Mouse (Mus musculus): Measurements from ENCODE around the gene Fitm1. TPM values are rescaled to one million over a fixed set of nuclear protein-coding genes. Genes with fewer than 3 reads are reported as not detected.

The Fitm1 gene
- total and polyA plus RNA-seq, 3 experiments = not detected

DNA sequence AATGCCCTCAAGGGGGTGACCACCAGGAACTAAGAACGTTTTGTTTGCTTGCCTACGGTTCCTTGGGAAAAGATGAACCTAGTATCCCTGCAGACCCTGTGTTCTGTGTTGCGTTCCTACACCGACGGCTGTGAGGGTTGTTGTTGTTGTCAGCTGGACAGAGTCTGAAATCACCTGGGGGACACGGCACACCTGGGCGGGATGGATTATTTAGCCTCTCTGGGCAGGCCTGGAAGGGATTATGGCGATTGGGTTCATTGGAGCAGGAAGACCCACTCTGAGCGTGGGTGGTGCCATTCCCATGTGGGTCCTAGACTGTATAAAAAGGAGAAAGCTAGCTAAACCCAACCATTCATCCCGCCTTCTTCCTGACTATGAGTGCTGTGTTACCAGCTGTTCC is 13.6 kb upstream of the Fitm1 start:
- no peak for DNase-seq (ENCODE audit: extremely low read depth)
- Histone ChIP-seq H3K4me2 (ENCODE audit: insufficient read depth, low read depth, poor library complexity, severe bottlenecking) (no peak overlapping the region), H3K27me3 (replicated peaks) (no peaks in the 10 kb centered on the region), H3K36me3 (replicated peaks in 1 of 2; ENCODE audit: control insufficient read depth in 1 of 2, insufficient read depth in 1 of 2, low read length in 1 of 2) (peaks cover 31 to 50% of the 10 kb centered on the region in 2 experiments), H3K4me1 (ENCODE audit: control insufficient read depth in 1 of 2, insufficient read depth in 2 of 2) (peaks cover 9 to 25% of the 10 kb centered on the region in 2 experiments), H3K27ac (ENCODE audit: insufficient read depth, low read depth) (no peak overlapping the region), H3K9me3 (replicated peaks; ENCODE audit: low read length) (no peaks in the 10 kb centered on the region), H3K9ac (ENCODE audit: insufficient read depth, low read depth) (no peak overlapping the region), H3K79me2 (replicated peaks; ENCODE audit: control insufficient read depth, extremely low read depth, insufficient read depth, poor library complexity, severe bottlenecking) (peaks cover 6% of the 10 kb centered on the region; the same call in 1 of the 2 replicates), H3K4me3 (replicated peaks in 1 of 3; ENCODE audit: low read depth in 2 of 3, low read length in 2 of 3, poor library complexity in 1 of 3) (no peak overlapping the region)
- dilution Hi-C loops (cut with MboI; ENCODE audit: extremely low pct_ligation_motif_present, extremely low pct_unique_long_range_greater_than_20kb, low sequenced_read_pairs) = no loop called here
- TF ChIP-seq USF1 (IDR thresholded peaks at IDR 0.05; ENCODE audit: low read depth, low read length) (no peak), MAX (IDR thresholded peaks at IDR 0.05; ENCODE audit: low read length) (no peak), TBP (conservative IDR thresholded peaks at IDR 0.05; ENCODE audit: low read depth, low read length) (no peak), TCF12 (IDR thresholded peaks at IDR 0.05; ENCODE audit: low read depth, low read length) (no peak), IRF4 (IDR thresholded peaks at IDR 0.05; ENCODE audit: low read depth, low read length) (no peak), ELF1 (IDR thresholded peaks at IDR 0.05; ENCODE audit: low read depth, low read length) (no peak), EP300 (IDR thresholded peaks at IDR 0.05; ENCODE audit: low read length) (no peak), KAT2A (IDR thresholded peaks at IDR 0.05; ENCODE audit: insufficient replicate concordance, low read length) (no peak), SMC3 (IDR thresholded peaks at IDR 0.05; ENCODE audit: low read depth, low read length) (no peak), RAD21 (IDR thresholded peaks at IDR 0.05; ENCODE audit: low read depth, low read length) (no peak), ZC3H11A (IDR thresholded peaks at IDR 0.05; ENCODE audit: low read depth, low read length) (no peak), RCOR1 (conservative IDR thresholded peaks at IDR 0.05; ENCODE audit: low read depth, low read length) (no peak), CTCF (conservative IDR thresholded peaks at IDR 0.05 in 1 of 2, IDR thresholded peaks at IDR 0.05 in 1 of 2; ENCODE audit: low read depth in 2 of 2, low read length in 2 of 2) (no peak), MAFK (IDR thresholded peaks at IDR 0.05; ENCODE audit: insufficient replicate concordance, low read length) (no peak), ZMIZ1 (IDR thresholded peaks at IDR 0.05; ENCODE audit: low read depth, low read length) (no peak), NELFE (IDR thresholded peaks at IDR 0.05; ENCODE audit: low read depth, low read length) (no peak), MXI1 (IDR thresholded peaks at IDR 0.05; ENCODE audit: low read depth, low read length) (no peak), CHD2 (IDR thresholded peaks at IDR 0.05; ENCODE audit: low read length) (no peak)
- in situ Hi-C loops (cut with MboI; ENCODE audit: low pct_ligation_motif_present, low pct_unique_long_range_greater_than_20kb, low sequenced_read_pairs) = no loop called here

DNA sequence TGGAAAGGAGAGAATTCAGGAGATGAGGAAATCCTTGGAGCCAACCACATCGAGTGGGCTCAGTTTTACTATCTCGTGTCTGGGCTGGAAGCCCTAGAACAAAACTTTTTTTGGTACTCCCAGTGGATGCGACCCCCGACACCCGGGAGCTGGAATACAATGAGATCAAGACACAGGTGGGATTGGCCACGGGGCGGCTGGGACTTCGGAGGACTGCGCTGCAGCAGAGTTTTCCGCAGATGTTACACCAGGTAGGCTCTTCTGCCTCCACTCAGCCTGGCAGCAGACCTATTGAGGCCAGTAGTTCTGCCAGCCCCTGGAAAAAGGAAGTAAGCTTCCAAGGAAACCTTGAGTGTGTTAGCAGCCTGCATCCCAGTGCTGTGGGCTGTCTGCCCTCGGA is 12.2 kb upstream of the Fitm1 start:
- dilution Hi-C loops (cut with MboI; ENCODE audit: extremely low pct_ligation_motif_present, extremely low pct_unique_long_range_greater_than_20kb, low sequenced_read_pairs) (no loop called here), in situ Hi-C loops (cut with MboI; ENCODE audit: low pct_ligation_motif_present, low pct_unique_long_range_greater_than_20kb, low sequenced_read_pairs) (no loop called here)
- TF ChIP-seq RAD21 (IDR thresholded peaks at IDR 0.05; ENCODE audit: low read depth, low read length) (no peak), KAT2A (IDR thresholded peaks at IDR 0.05; ENCODE audit: insufficient replicate concordance, low read length) (no peak), SMC3 (IDR thresholded peaks at IDR 0.05; ENCODE audit: low read depth, low read length) (no peak), ETS1 (conservative IDR thresholded peaks at IDR 0.05; ENCODE audit: low read depth, low read length) (no peak), CHD2 (IDR thresholded peaks at IDR 0.05; ENCODE audit: low read length) (no peak), USF2 (conservative IDR thresholded peaks at IDR 0.05; ENCODE audit: low read depth, low read length) (no peak), NELFE (IDR thresholded peaks at IDR 0.05; ENCODE audit: low read depth, low read length) (no peak), IRF4 (IDR thresholded peaks at IDR 0.05; ENCODE audit: low read depth, low read length) (no peak), MXI1 (IDR thresholded peaks at IDR 0.05; ENCODE audit: low read depth, low read length) (no peak), MAZ (IDR thresholded peaks at IDR 0.05; ENCODE audit: low read depth, low read length) (no peak), ZMIZ1 (IDR thresholded peaks at IDR 0.05; ENCODE audit: low read depth, low read length) (no peak), TBP (conservative IDR thresholded peaks at IDR 0.05; ENCODE audit: low read depth, low read length) (no peak), CHD1 (IDR thresholded peaks at IDR 0.05; ENCODE audit: low read depth, low read length) (no peak), SIN3A (IDR thresholded peaks at IDR 0.05; ENCODE audit: low read length) (no peak), UBTF (IDR thresholded peaks at IDR 0.05; ENCODE audit: low read depth, low read length) (no peak), PAX5 (IDR thresholded peaks at IDR 0.05; ENCODE audit: low read length) (no peak)
- no peak for DNase-seq (ENCODE audit: extremely low read depth)
- Histone ChIP-seq H3K4me3 (replicated peaks in 1 of 3; ENCODE audit: low read depth in 2 of 3, low read length in 2 of 3, poor library complexity in 1 of 3) (no peak overlapping the region), H3K27me3 (replicated peaks) (no peaks in the 10 kb centered on the region), H3K9me3 (replicated peaks; ENCODE audit: low read length) (no peaks in the 10 kb centered on the region), H3K27ac (ENCODE audit: insufficient read depth, low read depth) (no peak overlapping the region), H3K79me2 (replicated peaks; ENCODE audit: control insufficient read depth, extremely low read depth, insufficient read depth, poor library complexity, severe bottlenecking) (peaks cover 5% of the 10 kb centered on the region; the same call in 1 of the 2 replicates), H3K4me1 (ENCODE audit: control insufficient read depth in 1 of 2, insufficient read depth in 2 of 2) (peaks cover 7 to 16% of the 10 kb centered on the region in 2 experiments), H3K9ac (ENCODE audit: insufficient read depth, low read depth) (no peak overlapping the region), H3K36me3 (replicated peaks in 1 of 2; ENCODE audit: control insufficient read depth in 1 of 2, insufficient read depth in 1 of 2, low read length in 1 of 2) (peaks cover 41 to 64% of the 10 kb centered on the region in 2 experiments), H3K4me2 (ENCODE audit: insufficient read depth, low read depth, poor library complexity, severe bottlenecking) (no peak overlapping the region)
